In genomic region chrX:52455074-52455588, GRCm38 (mm10) we compare ENCODE assay signal across 19 mouse cellular contexts.
DNase-seq lines count a peak whose midpoint lies in the region; ATAC-seq and TF ChIP-seq lines count a peak whose summit lies in the region.
"Had no signal": no experiment of that assay in that cellular context is flagged by ENCODE, and none has a peak within 500 bp of the region (broad histone marks: within the 10 kb centered on the region; RNA-seq: fewer than 3 reads in every experiment).

No protein-coding gene starts in this region.

- 0 out of 2 replicates have a peak overlapping the region, but pooled peaks have one; percentile 5 for H3K4me2 ChIP-seq in heart, embryonic 14.5 days (ENCODE audit: low read length)
- H3K4me2 ChIP-seq in kidney, embryonic 16.5 days (replicated peaks; ENCODE audit: low read depth, low read length): no peak overlapping the region
- no peak overlapping the region for H3K4me2 ChIP-seq in embryonic facial prominence, embryonic 14.5 days (ENCODE audit: low read depth, low read length)
- H3K4me2 ChIP-seq in limb, embryonic 12.5 days: peak overlapping the region; percentile 24
- H3K4me2 ChIP-seq: neural tube, embryonic 15.5 days had no signal

- H3K27ac ChIP-seq in heart, embryonic 14.5 days (replicated peaks in 1 of 2; ENCODE audit: control insufficient read depth in 1 of 2, insufficient read depth in 1 of 2, low read depth in 2 of 2, low read length in 2 of 2): peak overlapping the region; percentile 41 to 75
- H3K27ac ChIP-seq in kidney, embryonic 16.5 days (ENCODE audit: low read length): peak overlapping the region; percentile 9; the same call in 1 of the 2 replicates
- no peak overlapping the region for H3K27ac ChIP-seq in kidney, adult 2 months (ENCODE audit: insufficient read depth, low read depth, low read length)
- H3K27ac ChIP-seq in embryonic facial prominence, embryonic 14.5 days (replicated peaks; ENCODE audit: low read depth, low read length): peak overlapping the region; percentile 39; the same call in 1 of the 2 replicates
- H3K27ac ChIP-seq in limb, embryonic 12.5 days: peak overlapping the region; percentile 82
- H3K27ac ChIP-seq: forebrain, embryonic 10.5 days; layer of hippocampus, adult 2 months; neural tube, embryonic 15.5 days had no signal

- H3K9ac ChIP-seq in heart, embryonic 14.5 days (ENCODE audit: low read length): no peak overlapping the region
- H3K9ac ChIP-seq in kidney, embryonic 16.5 days (replicated peaks; ENCODE audit: low read length): no peak overlapping the region
- no peak overlapping the region for H3K9ac ChIP-seq in embryonic facial prominence, embryonic 14.5 days (ENCODE audit: low read depth, low read length)
- no peak overlapping the region for H3K9ac ChIP-seq in limb, embryonic 12.5 days (replicated peaks)
- H3K9ac ChIP-seq: neural tube, embryonic 15.5 days had no signal

- no peaks in the 10 kb centered on the region for H3K9me3 ChIP-seq in heart, embryonic 14.5 days (ENCODE audit: control insufficient read depth, low read length)
- H3K9me3 ChIP-seq in kidney, embryonic 16.5 days (ENCODE audit: low read length): no peaks in the 10 kb centered on the region
- no peaks in the 10 kb centered on the region for H3K9me3 ChIP-seq in embryonic facial prominence, embryonic 14.5 days (ENCODE audit: control insufficient read depth, low read length)
- H3K9me3 ChIP-seq in limb, embryonic 12.5 days: no peaks in the 10 kb centered on the region
- H3K9me3 ChIP-seq: forebrain, embryonic 10.5 days; G1E; neural tube, embryonic 15.5 days had no signal

- no peak for TF ChIP-seq CTCF in kidney, adult 2 months (conservative IDR thresholded peaks at IDR 0.05; ENCODE audit: insufficient read depth, insufficient read length, low read depth, low read length)

- H3K4me1 ChIP-seq in heart, embryonic 14.5 days (ENCODE audit: control insufficient read depth in 2 of 2, insufficient read depth in 2 of 2, low read length in 2 of 2): peaks cover 0 to 8% of the 10 kb centered on the region in 2 experiments; a peak in 2 of 4 replicates
- peaks cover 11% of the 10 kb centered on the region; the same call in 1 of the 2 replicates for H3K4me1 ChIP-seq in kidney, embryonic 16.5 days (ENCODE audit: insufficient read depth, low read length)
- no peaks in the 10 kb centered on the region for H3K4me1 ChIP-seq in kidney, adult 2 months (ENCODE audit: control insufficient read depth, insufficient read depth, low read length)
- peaks cover 9% of the 10 kb centered on the region for H3K4me1 ChIP-seq in embryonic facial prominence, embryonic 14.5 days (ENCODE audit: control insufficient read depth, insufficient read depth, low read length)
- peaks cover 44% of the 10 kb centered on the region for H3K4me1 ChIP-seq in limb, embryonic 12.5 days (replicated peaks)
- H3K4me1 ChIP-seq: neural tube, embryonic 15.5 days had no signal

- H3K27me3 ChIP-seq in heart, embryonic 14.5 days (ENCODE audit: control insufficient read depth, insufficient read depth, low read length): no peaks in the 10 kb centered on the region
- no peaks in the 10 kb centered on the region; the same call in 1 of the 2 replicates for H3K27me3 ChIP-seq in kidney, embryonic 16.5 days (ENCODE audit: insufficient read depth, low read length)
- H3K27me3 ChIP-seq in kidney, adult 2 months (replicated peaks; ENCODE audit: control insufficient read depth, insufficient read depth, low read length): no peaks in the 10 kb centered on the region
- 0 out of 2 replicates have a peak, but pooled peaks cover 3% of the 10 kb centered on the region for H3K27me3 ChIP-seq in embryonic facial prominence, embryonic 14.5 days (replicated peaks; ENCODE audit: control insufficient read depth, insufficient read depth, low read length)
- 0 out of 2 replicates have a peak, but pooled peaks cover 3% of the 10 kb centered on the region for H3K27me3 ChIP-seq in limb, embryonic 12.5 days
- H3K27me3 ChIP-seq: neural tube, embryonic 15.5 days had no signal

- no peaks in the 10 kb centered on the region for H3K36me3 ChIP-seq in heart, embryonic 14.5 days (ENCODE audit: control insufficient read depth, insufficient read depth, low read length)
- H3K36me3 ChIP-seq in kidney, embryonic 16.5 days (ENCODE audit: insufficient read depth, low read length): no peaks in the 10 kb centered on the region
- H3K36me3 ChIP-seq in kidney, adult 2 months (ENCODE audit: control insufficient read depth, insufficient read depth, low read length): no peaks in the 10 kb centered on the region
- no peaks in the 10 kb centered on the region for H3K36me3 ChIP-seq in embryonic facial prominence, embryonic 14.5 days (ENCODE audit: control insufficient read depth, insufficient read depth, low read length)
- H3K36me3 ChIP-seq in limb, embryonic 12.5 days: no peaks in the 10 kb centered on the region
- H3K36me3 ChIP-seq: forebrain, embryonic 10.5 days; G1E; neural tube, embryonic 15.5 days had no signal

- ATAC-seq in heart, embryonic 14.5 days (ENCODE audit: insufficient number of reproducible peaks, insufficient read depth, low FRiP score, low read depth): no peak
- no peak for ATAC-seq in kidney, embryonic 16.5 days (ENCODE audit: low FRiP score, low TSS enrichment)
- peak; percentile 42; the same call in 1 of the 2 replicates for ATAC-seq in embryonic facial prominence, embryonic 14.5 days (ENCODE audit: low read depth)
- 0 out of 2 replicates have a peak, but pooled peaks have one; percentile 55 for ATAC-seq in limb, embryonic 12.5 days (ENCODE audit: insufficient number of reproducible peaks, insufficient read depth, low FRiP score, low TSS enrichment, low read depth)
- ATAC-seq: CD4-positive, CD25-positive, alpha-beta regulatory T cell, adult 4 months had no signal

- TF ChIP-seq POLR2A in kidney, adult 2 months (IDR thresholded peaks at IDR 0.05; ENCODE audit: low read depth, low read length): no peak

- DNase-seq in heart, adult 9 months (ENCODE audit: low spot score in 2 of 2): no peak
- DNase-seq in kidney, adult 2 months: no peak
- peak; percentile 57 for DNase-seq in embryonic facial prominence, embryonic 14.5 days (ENCODE audit: low spot score)
- DNase-seq in c-Kit-positive CD71-positive TER-119-positive erythroid progenitor cells, embryonic 14.5 days (ENCODE audit: low spot score): no peak
- DNase-seq: cerebellum, postnatal 14 days; heart, postnatal 36 days; kidney, postnatal 10 days; left cerebral cortex, postnatal 4 days; midbrain, embryonic 14.5 days; thymus, postnatal 4 days had no signal

- no peak overlapping the region for H3K4me3 ChIP-seq in heart, embryonic 14.5 days (ENCODE audit: control insufficient read depth in 1 of 2, insufficient read depth in 1 of 2, low read depth in 1 of 2, low read length in 2 of 2)
- H3K4me3 ChIP-seq in kidney, embryonic 16.5 days (ENCODE audit: low read length): no peak overlapping the region
- H3K4me3 ChIP-seq in kidney, adult 2 months (ENCODE audit: insufficient read depth, low read depth, low read length): no peak overlapping the region
- H3K4me3 ChIP-seq in embryonic facial prominence, embryonic 14.5 days (ENCODE audit: low read depth, low read length): no peak overlapping the region
- no peak overlapping the region for H3K4me3 ChIP-seq in limb, embryonic 12.5 days (replicated peaks)
- H3K4me3 ChIP-seq: forebrain, embryonic 10.5 days; layer of hippocampus, adult 2 months; myocyte; neural tube, embryonic 15.5 days had no signal

- 36% methylated on average over 5 of the region's 5 CpGs for WGBS in heart, embryonic 14.5 days
- WGBS in kidney, embryonic 16.5 days: 48% methylated on average over 5 of the region's 5 CpGs
- 39% methylated on average over 5 of the region's 5 CpGs for WGBS in kidney, adult 2 months
- WGBS in embryonic facial prominence, embryonic 14.5 days: 30% methylated on average over 5 of the region's 5 CpGs
- 16% methylated on average over 5 of the region's 5 CpGs for WGBS in limb, embryonic 12.5 days

Comparison
In these comparisons a context has a peak if more than half of its experiments do, and no peak if none do; other contexts are left out.
1. ATAC-seq: peak in embryonic facial prominence, embryonic 14.5 days (single experiment) and limb, embryonic 12.5 days (single experiment); none in heart, embryonic 14.5 days (single experiment) and kidney, embryonic 16.5 days (single experiment).
2. H3K4me2 ChIP-seq: peak in heart, embryonic 14.5 days (single experiment) and limb, embryonic 12.5 days (single experiment); none in kidney, embryonic 16.5 days (single experiment) and embryonic facial prominence, embryonic 14.5 days (single experiment).